Mouse (Mus musculus) ES-E14 (cell line): Measurements from ENCODE around the gene 1700022I11Rik.

Experiments used
- CHD2 ChIP-seq: IDR thresholded peaks from 2 replicates; pipeline ENCODE4 v1.6.1; 2014; ENCODE audit warnings: mild to moderate bottlenecking, low read depth, low read length, inconsistent platforms
- MAFK ChIP-seq: IDR thresholded peaks from 2 replicates; pipeline ENCODE4 v1.6.1; 2014; ENCODE audit warnings: mild to moderate bottlenecking, low read depth, low read length, inconsistent platforms; ENCODE audit not compliant: insufficient read depth

DNA sequence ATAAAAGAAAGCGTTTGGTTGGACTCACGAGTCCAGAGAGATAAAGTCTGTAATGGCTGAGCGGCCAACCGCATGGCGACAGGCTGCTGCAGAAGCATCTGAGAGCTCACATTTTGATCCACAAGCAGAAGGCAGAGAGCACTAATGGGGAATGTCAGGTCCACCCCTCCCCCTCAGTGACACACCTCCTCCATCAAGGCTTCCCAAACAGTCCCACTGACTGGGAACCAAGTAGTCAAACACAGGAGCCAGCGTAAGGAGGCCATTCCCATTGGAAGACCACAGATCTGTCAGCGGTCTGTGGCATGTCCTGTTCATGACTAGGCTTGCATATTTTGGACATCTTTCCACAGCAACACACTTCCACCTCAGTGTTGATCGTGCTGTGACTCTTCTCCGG, 40.5 kb upstream of the 1700022I11Rik start:
- TF ChIP-seq CHD2 (no peak), MAFK (no peak)
